Mouse (Mus musculus): ENCODE results near the gene Sp140.
A peak's percentile ranks its signal among the peaks of the same experiment; 100 is the strongest.
"Not testable (repeated sequence)": the region's sequence is repeated elsewhere in the genome, so short reads cannot be mapped to it uniquely, and the experiment has no call there.

Sp140 gene

DNA sequence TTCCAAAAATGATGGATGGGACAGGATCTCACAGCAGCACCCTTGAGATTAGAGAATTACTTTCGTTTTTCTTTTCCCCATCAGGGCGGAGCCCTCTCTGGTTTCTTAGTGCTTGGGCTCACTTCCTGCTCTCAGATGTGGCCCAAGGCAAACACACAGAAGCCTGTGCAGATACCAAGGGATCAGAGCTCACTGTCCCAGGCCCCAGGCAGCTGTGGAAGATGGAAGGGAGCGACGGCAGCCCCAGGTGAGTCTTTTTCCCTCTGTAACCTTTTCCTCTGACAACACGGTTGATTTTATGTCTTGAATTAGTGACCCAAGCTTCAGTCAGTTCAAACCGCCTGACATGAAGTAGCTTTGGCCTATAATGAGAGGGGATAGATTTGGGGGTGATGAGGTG lies 49.7 kb downstream of the Sp140 start, which contains the start of gene Sp100:
TSS of gene Sp100 (plus strand) at position 108 of the 400 bp plus-strand sequence.
- DNase-seq (ENCODE audit: low spot score in 2 of 2): not testable (repeated sequence)

DNA sequence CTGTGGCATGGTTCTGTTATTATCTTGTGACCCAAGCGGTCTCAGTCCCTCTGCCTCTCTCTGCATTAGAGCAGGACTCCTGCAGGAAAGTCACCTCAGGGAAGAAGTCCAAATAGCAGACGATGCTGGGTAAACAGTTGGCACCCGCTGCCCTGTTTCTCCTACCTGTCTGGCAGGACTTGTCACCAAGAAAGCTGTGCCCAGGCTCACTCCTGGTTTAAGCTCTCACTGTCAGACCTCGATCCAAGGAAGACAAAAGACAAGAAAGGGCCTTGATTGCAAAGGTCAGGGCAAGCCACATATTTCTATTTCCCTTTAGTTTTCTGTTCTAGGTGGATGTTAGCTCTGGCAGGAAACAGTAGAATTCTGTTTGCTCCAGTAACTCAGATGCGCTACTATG lies 50.3 kb downstream of the Sp140 start:
- not testable (repeated sequence) for DNase-seq (ENCODE audit: low spot score in 2 of 2)

DNA sequence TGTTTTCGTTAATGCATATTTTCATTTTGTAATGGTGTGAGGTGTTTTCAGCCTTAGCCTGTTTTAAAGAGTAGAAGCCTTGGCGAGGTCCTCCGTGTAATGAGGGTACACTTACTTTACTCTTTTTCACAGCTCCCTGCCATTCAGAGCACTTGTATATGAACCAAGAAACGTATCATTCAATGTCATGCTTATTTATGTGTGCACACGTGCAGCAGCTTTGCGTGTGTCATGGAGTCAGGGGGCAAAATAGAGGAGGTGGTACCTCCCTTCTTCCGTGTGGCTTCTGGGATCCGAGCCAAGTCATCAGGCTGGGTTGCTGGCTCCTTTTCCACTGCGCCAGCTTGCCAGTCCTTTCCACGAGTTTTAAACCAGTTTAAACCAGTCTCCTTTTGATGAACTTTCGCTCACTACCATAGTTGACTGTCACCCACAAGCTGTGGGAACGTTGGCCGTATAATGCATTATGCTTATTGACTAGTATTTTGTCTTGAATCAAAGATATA lies 51.6 kb downstream of the Sp140 start:
- peak; percentile 4 to 9 for DNase-seq (ENCODE audit: low spot score in 2 of 2)

DNA sequence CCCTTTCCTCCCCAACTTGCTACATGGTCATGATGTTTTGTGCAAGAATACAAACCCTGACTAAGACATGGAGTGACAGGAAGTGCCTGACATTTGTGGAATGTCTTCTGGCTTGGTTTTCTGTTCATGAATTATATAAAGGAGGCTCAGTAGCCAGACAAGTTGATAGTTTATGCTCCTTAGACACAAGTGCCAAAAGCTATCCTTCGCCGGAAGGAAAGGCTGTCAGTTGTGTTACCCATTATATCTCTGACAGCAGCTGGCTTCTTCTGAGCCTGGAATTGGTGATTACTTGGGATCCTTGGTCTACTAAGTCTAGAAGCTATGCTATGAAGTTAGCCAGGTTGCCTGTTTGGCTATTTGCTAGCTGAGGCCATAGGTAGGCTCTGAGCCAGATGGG lies 57.0 kb downstream of the Sp140 start:
- not testable (repeated sequence) for DNase-seq (ENCODE audit: low spot score in 2 of 2)

DNA sequence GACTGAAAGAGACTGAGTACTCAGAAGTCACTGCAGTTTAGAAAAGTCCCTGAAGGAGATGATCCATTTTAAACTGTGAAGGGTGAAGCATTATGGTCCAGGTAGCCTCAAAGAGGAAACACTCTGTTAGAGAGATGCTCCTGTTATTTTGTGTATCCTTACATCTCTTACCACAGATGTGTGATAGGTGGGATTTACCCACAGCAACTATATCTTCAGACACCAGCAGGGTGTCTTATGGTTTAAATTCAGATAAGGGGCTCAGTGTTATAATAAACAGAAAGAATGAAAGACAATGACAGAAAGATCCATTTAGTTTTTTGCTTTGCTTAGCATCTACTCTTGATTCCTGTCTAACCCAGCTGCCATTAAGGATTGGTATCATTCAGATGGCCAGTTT lies 64.1 kb downstream of the Sp140 start:
- no peak for DNase-seq (ENCODE audit: low spot score in 2 of 2)

DNA sequence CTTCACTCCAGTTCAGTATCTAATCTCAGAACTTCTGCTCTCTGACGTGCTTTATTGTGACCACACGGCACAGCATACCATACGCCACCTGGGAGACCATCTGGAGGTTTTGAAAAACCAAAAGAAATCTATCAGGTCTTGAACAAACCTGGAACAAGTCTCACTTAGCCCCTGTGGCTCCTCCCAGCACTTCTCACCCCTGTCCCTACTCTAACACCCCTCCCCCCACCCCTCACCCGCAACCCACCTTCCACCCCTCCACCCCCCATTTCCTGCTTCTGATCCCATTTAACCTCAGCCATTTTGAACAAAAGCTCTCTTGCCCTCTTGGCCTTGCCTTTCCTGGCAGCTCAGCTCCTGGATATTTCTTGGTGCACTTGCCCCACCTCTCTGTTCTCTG lies 80.0 kb downstream of the Sp140 start:
- no peak for DNase-seq (ENCODE audit: low spot score in 2 of 2)

DNA sequence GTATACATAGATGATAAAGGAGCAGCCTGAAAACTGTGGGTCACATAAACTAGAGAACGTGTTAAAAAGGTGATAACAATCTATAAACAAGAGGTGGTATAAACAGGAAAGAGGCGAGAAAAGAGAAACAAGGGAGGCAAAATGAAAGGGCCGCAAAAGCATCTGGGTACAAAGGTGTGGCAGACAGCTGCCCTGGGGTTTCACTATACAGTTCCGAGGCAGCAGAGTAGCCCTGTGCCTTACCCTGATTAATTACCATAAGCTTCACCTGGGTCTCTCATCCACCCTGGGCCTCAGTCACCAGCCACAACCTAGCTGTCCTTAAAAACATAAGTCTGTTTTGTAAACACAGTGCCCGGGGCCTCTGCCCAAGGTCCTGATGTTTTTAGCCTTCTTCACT lies 86.5 kb downstream of the Sp140 start:
- no peak for DNase-seq (ENCODE audit: low spot score in 2 of 2)

DNA sequence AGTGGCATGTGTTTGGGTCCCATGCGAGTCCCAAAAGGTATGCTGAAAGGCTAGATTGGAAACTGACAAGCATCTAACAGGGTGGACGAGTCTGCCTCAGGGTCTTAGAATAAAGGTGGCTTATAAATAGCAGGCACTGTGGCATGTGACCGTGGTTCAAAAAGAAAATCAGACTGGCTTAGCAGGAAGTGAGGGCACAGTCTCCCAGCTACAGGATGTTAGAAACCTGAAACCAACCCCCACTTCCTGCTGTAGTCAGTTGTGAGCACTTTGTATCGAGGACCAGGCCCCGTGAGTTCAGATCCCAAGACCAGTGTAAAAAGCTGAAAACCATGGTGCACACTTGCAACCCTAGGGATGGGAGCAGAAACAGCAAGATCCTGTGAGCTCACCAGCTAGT lies 87.2 kb downstream of the Sp140 start:
- no peak for DNase-seq (ENCODE audit: low spot score in 2 of 2)

DNA sequence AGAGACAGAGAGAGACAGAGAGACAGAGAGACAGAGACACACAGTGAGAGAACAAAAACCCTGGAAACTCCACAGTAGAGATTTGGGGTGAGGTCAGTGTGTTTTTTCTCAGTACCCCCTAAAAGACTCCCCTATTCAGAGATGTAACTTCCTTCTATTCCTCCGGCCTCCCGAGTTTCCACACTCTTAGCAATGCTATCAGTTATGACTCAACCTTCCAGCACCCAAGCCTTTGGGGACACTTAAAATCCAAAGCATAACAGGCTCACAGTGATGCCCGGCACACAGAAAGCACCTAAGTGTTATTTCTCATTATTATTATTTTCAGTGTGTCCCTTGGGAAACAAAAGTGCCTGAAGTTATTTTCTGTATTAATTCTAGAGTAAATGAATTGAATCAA lies 90.4 kb downstream of the Sp140 start:
- DNase-seq (ENCODE audit: low spot score in 2 of 2): no peak

DNA sequence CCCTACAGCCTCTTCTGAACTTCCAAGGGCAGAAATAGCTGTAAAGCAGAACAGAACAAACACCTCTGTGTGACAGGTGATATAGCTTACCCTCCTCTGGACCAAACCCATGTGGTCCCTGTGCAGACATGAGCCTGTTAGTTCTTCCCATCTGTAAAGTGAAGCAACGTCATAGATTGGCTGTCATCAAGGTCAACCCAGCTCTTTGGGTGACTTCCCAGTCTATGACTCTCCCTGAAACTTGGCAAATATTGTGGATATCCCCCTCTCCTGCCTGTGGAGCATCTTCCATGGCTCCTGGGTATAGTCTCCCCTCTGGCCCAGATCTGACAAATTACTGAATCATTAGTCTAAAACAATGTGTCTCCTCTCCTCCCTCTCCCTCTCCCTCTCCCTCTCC lies 92.1 kb downstream of the Sp140 start:
- no peak for DNase-seq (ENCODE audit: low spot score in 2 of 2)

DNA sequence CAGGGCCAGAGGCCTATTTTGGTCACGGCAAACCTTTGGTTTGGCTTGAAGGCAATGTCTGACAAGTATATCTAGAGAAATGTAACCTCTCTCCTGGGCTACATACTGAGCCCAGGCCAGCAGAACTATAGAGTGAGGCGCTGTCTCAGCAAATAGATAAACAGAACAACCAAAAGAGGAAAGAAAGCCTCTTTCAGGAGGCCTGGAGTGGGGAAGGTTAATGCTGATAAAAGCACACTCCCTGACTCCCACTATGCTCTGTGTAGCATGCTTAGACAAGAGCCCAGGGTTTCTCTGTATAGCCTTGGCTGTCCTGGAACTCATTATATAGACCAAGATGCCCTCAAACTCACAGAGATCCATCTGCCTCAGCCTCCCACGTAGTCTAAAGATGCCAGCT lies 93.1 kb downstream of the Sp140 start:
- no peak for DNase-seq (ENCODE audit: low spot score in 2 of 2)
